Mouse (Mus musculus) retina, postnatal 1 day (tissue): ENCODE measurements around the gene Traf3ip2.
A peak's percentile ranks its signal among the peaks of the same experiment; 100 is the strongest.

Experiments used
- DNase-seq: peaks from one replicate; pipeline ENCODE4 v3.0.0-alpha.2; 2012

Gene Traf3ip2

DNA sequence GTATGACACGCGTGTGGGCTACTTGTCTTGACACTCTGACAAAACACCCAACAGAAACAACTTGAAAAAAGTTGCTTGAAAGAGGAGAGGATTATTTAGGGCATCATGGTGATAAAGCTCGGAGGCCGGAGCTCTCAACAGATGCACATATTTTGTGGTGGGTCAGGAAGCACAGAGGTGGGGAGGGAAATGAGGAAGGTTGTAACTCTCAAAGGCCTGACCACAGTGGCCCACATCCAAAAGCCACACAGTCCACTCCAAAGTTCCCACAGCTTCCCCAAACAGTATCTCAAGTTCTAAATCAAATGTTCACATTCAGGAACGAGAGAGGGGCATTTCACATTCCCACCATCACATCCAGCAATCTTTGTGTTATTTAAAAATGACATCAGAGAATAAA is 11.7 kb upstream of the Traf3ip2 start:
- no peak for DNase-seq

- no peak for DNase-seq
Measured at GRCm38 (mm10) chr10:39606434-39606833, 6.3 kb upstream of the Traf3ip2 start.

DNA sequence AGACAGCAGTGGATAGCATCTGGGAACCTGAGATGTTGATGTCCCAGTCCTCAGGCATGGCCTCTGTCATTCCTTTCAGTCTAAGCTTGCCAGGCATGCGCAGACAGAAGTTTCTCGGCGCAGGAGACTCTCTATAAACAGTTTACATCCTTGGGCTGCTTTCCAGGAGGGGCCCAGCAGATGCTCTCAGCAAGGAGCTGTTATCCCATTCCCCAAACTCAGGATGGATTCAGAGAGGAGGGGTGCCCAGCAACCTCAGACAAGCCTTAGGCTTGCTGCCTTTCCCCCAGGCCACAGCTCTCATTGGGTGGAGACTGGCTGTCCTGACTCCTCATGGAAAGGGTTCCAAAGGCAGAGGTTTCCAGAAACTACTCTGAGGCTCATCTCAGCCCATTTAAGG is 1.5 kb upstream of the Traf3ip2 start:
- DNase-seq, result no peak

GRCm38 (mm10) chr10:39612131-39612530 is 603 bp upstream of the Traf3ip2 start:
- no peak for DNase-seq

DNA sequence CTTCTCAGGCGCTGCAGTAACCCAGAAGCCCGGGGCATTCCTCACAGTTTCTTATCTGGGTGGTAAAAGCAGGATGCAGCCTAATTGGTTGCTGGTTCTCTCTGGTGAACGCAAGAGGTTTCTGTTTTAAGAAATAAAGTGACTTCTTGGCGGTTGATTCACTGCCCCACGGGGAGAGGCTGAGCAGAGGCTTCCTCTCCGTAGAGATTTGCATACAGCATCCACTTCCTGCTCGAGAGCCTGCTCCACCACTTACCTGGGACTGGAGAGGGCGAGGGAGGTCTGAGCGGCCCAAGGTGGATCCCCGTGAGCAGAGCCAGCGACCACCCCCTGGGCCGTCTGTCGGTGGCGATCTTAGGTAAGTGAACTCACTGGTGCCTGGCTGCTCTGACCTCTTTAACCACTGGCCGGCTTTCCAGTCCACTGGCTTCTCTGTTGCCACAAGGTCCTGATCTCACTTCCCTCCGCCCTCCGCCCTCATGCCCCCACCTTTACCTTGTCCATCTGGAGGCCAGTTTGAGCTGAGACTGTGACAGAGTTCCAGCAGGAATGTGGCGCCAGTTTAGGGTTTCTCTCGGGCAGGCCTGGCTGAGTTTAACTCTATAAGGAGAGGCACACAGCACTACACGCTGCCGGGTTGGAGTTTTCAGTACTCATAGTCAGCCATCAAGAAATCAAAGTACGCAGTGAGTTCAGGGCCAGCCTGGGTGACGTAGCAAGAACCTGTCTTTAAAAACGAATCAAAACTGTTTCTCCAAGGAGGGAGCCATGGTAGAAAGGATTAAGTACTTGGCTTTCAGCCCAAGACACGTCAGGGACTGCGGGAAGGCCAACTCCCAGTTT is 476 bp downstream of the Traf3ip2 start:
- DNase-seq, result peak; percentile 69

- DNase-seq, result no peak
Measured at GRCm38 (mm10) chr10:39613973-39614372, 1.2 kb downstream of the Traf3ip2 start.

DNA sequence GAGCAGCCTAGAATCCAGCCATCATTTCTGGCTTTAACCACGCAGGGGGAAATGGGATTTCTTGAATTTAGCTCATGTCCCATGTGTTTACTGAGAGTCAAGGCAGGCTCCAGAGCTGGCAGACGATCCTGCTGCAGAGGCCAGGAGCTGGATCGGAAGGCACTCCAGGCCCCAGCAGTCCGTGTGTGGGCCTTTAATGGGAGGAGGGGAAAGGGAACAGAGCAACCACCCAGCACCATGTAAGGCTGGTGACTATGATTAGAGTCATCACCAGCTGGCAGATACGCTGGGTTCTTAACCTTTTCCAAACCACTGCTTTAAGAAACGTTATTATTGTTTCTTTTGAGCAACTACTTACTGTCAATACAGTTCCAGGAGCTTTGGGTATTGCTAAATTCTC is 1.9 kb downstream of the Traf3ip2 start:
- no peak for DNase-seq

DNA sequence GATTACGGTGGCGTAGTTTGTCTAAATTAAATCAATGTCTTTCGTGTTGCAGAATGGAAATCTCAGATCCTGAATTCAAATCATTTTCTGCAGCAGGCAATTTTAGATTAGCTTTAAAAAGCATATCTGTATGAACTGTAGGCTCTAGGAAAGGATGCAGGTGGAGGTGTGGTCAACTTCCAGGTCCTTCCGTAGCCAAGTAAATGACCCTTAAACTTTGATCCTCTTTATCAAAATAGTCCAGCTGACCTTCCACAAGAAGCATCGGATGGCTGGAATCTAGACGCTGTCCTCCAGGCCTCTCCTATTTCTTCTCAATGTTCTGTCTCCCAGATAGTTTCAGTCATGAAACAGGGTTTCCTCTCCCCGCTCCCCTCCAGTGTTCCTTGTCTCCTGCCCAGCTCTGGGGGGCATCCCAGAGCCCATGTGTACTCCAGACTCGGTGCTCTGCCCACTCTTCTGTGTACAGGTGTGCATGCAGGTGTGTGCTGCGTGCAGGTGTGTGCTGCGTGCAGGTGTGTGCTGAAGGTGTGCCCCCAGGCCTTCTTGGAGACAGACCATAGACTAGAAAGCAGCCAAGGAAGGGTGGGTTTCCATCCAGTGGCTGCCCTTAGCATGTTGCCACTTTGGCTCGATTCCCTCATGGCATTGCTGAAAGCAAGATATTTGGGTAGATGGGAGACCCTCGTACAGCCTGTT is 2.9 kb downstream of the Traf3ip2 start:
- no peak for DNase-seq

DNA sequence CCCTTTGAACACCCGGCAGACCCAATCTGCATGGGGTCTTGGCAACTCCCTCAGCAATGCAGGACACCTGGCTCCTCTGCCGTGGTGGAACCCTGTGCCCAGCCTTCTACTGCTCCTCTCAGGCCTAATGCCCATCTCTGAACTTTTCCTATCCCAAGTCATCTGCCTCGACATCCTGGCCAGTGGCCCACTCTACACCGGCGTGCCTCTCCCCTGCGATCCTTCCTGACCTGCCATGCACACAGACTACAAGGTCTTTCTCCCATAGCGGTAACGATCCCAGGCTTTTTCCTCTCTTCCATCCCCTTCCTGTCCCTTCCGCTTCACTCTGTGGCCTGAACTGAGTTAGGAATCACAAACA is 3.5 kb downstream of the Traf3ip2 start:
- no peak for DNase-seq

- no peak for DNase-seq
Measured at GRCm38 (mm10) chr10:39616626-39617025, 3.9 kb downstream of the Traf3ip2 start.

DNA sequence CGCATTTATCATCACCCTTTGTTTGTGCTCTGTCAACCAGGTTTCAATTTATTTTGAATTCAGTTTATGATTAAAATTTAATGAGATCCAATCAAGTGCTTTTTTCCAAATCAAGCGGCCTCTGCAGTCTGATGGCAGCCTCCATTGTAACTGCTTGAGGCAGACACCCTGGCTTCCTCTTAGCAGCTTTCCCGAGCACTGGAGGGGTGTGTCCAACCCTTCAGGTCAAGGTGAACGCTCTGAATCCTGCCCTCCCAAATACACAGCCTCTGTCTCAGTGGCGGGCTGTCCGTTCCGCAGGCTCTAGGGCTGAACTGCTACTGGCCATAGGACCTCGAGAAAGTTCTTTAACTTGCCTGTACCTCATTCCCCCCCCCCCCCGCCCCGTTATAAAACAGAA is 5.7 kb downstream of the Traf3ip2 start:
- DNase-seq, result peak; percentile 39

- no peak for DNase-seq
Measured at GRCm38 (mm10) chr10:39620626-39621025, 7.9 kb downstream of the Traf3ip2 start.

DNA sequence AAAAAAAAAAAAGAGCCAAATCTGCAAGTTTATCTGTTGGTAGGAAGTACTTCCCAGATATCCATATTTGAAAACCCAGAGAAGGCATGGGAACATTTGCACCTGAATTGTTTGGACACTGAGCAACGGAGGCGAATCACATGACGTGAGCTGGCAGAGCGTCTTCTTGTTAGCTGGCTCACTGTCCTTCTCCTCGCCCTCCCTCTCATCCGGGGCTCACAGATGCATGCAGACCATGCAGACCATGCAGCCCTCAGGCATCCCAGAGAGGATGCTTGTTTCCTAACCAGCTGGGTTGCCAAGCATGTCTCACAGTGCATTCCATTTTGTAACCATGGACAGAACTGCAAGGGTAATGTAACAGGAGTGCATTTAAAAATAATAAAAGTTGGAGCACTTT is 11.1 kb downstream of the Traf3ip2 start:
- peak; percentile 58 for DNase-seq

DNA sequence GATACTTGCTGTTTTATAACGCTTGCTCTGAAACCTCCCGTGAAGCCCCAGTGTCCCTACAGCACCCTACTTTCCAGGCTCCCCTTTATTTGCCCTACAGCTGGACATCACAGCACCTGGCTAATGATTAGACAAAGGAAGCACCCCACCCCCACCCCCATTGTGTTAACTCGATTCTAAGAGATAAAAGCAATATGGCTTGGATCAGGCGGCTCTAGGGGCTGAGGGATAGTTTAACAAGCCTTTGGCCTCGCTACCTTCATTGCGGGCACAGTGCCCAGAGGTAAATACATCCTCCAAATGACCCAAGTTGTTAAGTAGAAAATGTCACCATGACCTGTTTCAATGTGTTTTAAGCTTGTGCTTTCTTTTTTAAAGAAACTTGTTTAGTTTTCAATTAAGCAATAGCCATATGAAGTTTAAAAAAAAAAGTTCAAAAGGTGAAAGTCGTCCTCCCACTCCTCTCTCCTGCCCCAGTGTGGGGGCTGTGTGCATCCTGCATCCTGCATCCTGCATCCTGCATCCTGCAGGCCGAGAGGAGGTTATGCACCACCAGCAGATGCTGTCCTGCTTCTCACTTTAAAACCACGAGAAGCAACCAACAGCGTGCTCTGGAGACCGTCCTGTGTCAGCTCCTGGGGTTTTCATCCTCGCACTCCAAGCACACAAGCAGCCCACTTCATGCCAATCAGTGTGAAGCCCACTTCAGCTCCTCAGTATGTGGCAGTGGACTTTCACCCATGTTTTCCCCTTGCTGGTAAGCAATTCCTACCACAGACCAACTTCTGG is 12.3 kb downstream of the Traf3ip2 start:
- no peak for DNase-seq

DNA sequence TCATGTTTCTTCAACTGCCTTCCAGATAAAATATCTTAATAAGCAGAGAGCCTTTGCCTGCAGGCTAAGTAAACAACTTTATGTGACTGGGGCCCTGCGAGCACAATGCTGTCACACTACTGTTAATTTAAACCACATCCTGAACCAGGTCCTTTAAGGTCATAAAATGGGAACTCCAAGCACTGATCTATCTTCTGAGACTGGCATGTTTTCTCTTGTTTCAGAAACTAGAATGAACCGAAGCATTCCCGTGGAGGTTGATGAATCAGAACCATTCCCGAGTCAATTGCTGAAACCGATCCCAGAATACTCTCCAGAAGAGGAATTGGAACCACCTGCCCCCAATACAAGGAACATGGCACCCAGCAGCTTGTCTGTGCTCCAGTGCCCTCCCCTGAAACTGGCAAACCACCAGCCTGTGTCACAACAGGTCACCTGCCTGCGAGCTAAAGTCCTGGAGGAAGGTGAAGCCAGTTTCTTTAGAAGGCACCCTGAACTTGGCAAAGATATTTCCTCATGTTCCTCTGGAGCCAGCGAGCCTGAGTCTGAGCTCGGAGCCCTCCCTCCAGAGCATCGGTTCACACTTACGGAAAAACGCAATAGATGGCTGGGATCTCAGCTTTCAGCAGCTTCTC is 13.0 kb downstream of the Traf3ip2 start:
- DNase-seq, result no peak

GRCm38 (mm10) chr10:39626376-39626775 is 13.6 kb downstream of the Traf3ip2 start:
- DNase-seq, result no peak

DNA sequence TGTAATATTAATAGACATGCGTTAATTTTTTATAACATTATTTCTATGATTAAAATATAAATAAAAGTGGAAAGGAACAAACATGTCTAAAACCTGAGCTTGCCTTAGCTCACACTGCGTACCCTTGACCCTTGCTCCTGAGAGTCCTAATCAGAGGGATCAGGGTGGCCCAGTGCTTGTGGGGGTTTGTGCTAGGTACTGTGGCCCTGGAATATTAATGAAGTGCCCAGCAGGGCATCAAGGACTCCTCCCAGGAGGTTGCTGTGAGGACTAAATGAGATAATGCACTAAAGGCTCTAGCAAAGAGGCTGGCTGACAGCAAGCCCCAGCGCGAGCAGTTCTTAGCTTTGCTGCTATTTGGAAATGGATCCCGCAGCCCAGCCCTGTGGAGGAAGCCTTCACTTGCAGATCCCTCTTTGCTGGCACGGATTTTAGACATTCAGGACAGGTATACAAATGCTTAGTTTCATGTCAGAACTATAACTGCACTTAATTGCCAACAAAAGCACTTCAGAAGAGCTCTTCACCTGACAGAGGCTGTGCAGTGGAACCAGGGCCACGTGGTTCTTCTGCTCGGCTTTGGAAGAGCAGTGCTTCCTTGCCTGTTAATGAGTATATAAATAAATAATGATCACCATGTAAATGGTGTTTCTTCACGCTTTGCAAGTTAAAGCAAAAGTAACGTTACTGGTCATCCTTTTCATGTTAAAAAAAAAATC is 16.2 kb downstream of the Traf3ip2 start:
- no peak for DNase-seq

DNA sequence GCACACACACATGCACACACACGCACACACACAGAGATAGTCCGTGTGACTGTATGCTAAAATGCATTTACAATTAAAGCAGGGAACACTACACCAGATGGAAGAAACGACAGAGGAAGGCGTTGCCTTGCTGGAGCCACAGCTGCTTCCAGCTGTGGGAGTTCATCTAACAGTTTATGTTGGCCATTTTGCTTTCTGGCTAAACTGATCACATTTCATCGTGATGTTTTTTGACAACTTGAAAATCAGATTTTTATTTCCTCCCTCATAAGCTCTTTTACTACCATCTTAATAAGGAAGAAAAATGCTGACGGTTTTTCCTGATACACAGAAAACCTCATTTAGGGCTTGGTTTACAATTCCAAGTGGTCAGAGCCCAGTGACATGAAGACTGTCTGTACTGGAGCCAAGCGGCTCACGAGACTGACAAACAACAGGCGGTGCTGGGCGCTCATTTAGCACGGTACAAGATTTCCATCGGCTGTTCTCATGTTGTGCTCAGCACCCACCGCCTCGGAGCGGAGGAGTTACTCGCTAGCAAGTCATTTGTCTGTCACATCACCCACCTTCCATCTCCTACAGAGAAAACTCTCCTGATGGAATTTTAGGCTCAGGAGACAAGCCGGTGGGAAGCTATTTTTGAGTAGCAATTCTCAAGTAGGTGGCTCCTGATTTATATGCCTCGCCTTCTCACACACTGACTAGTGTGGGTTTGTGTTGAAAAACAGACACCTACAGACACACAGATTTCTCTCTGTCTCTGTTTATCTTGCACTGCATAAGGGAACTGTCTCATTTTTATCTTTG is 17.2 kb downstream of the Traf3ip2 start:
- DNase-seq, result no peak

GRCm38 (mm10) chr10:39630811-39631210 is 18.1 kb downstream of the Traf3ip2 start:
- no peak for DNase-seq

DNA sequence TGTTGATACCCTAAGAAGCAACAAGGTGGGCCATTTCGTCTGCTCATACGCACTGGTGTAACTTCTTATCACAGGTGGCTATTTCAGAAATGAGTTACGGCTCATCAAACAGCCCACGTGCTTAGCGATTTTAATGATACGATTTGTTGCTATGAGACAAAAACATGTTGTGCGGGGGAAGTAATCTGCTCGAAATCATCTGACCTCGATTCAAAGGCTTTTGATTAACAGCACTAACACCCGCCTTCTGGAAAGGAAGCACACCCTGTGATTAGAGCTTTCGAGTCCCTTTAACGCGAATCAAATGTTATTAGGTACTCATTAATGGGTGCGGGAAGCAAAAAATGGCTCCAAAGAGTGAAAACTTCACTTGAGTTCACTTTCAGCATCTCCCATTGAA is 18.9 kb downstream of the Traf3ip2 start:
- DNase-seq, result peak; percentile 78

DNA sequence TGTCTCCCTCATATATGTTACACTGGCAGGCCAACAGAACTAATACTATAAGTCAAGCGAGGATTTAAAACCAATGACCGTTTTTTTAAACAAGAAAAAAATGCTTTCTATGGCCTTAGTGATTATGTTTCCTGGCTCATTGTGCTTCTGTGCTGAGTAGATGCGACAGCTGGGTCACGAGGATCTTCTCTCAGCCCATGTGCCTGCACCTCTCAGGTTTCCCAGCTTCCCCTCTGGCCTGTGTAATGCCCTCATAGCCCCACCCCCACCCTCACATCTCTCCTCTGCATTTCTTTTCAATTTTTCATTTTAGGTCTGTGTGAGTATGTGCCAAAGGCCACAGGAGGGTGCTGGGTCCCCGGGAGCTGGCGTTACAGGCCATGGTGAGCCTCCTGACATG is 20.6 kb downstream of the Traf3ip2 start:
- DNase-seq, result peak; percentile 60
